Mouse (Mus musculus): ENCODE data around the gene Rnase4.

The Rnase4 gene

GRCm38 (mm10) chr14:51127648-51128258 lies 36.9 kb downstream of the Rnase4 start:
- DNase-seq (ENCODE audit: low read depth, low spot score): no peak

GRCm38 (mm10) chr14:51128775-51129623 lies 38.1 kb downstream of the Rnase4 start:
- DNase-seq (ENCODE audit: low read depth, low spot score): no peak

GRCm38 (mm10) chr14:51129624-51129975 lies 38.7 kb downstream of the Rnase4 start:
- DNase-seq (ENCODE audit: low read depth, low spot score): no peak

- DNase-seq (ENCODE audit: low read depth, low spot score): no peak
Measured at GRCm38 (mm10) chr14:51130315-51130940, 39.6 kb downstream of the Rnase4 start.

- no peak for DNase-seq (ENCODE audit: low read depth, low spot score)
Measured at GRCm38 (mm10) chr14:51131086-51131815, 40.4 kb downstream of the Rnase4 start.

- DNase-seq (ENCODE audit: low read depth, low spot score): peak; percentile 16
Measured at GRCm38 (mm10) chr14:51132372-51132771, 41.5 kb downstream of the Rnase4 start.

- no peak for DNase-seq (ENCODE audit: low read depth, low spot score)
Measured at GRCm38 (mm10) chr14:51140342-51140741, 49.5 kb downstream of the Rnase4 start.

- DNase-seq (ENCODE audit: low read depth, low spot score): no peak
Measured at GRCm38 (mm10) chr14:51142119-51142518, 51.2 kb downstream of the Rnase4 start.

- DNase-seq (ENCODE audit: low read depth, low spot score): no peak
Measured at GRCm38 (mm10) chr14:51142568-51142967, 51.7 kb downstream of the Rnase4 start.

GRCm38 (mm10) chr14:51143287-51143686 lies 52.4 kb downstream of the Rnase4 start:
- no peak for DNase-seq (ENCODE audit: low read depth, low spot score)

GRCm38 (mm10) chr14:51143937-51144336 lies 53.1 kb downstream of the Rnase4 start:
- no peak for DNase-seq (ENCODE audit: low read depth, low spot score)

- no peak for DNase-seq (ENCODE audit: low read depth, low spot score)
Measured at GRCm38 (mm10) chr14:51144451-51144850, 53.6 kb downstream of the Rnase4 start.

- no peak for DNase-seq (ENCODE audit: low read depth, low spot score)
Measured at GRCm38 (mm10) chr14:51145521-51145920, 54.6 kb downstream of the Rnase4 start.

- no peak for DNase-seq (ENCODE audit: low read depth, low spot score)
Measured at GRCm38 (mm10) chr14:51146685-51147084, 55.8 kb downstream of the Rnase4 start, which contains the start of gene Rnase1. Gene Rnase1 (minus strand): TSS chr14:51146785.

GRCm38 (mm10) chr14:51148006-51148405 lies 57.1 kb downstream of the Rnase4 start:
- no peak for DNase-seq (ENCODE audit: low read depth, low spot score)

GRCm38 (mm10) chr14:51149164-51149563 lies 58.3 kb downstream of the Rnase4 start:
- DNase-seq (ENCODE audit: low read depth, low spot score): no peak

GRCm38 (mm10) chr14:51150206-51150831 lies 59.4 kb downstream of the Rnase4 start:
- no peak for DNase-seq (ENCODE audit: low read depth, low spot score)

GRCm38 (mm10) chr14:51152249-51152870 lies 61.5 kb downstream of the Rnase4 start:
- DNase-seq (ENCODE audit: low read depth, low spot score): no peak

All from R1 (cell line).